Mouse (Mus musculus) MEL (cell line): Measurements from ENCODE around the gene Cx3cr1. TPM values are rescaled to one million over a fixed set of nuclear protein-coding genes. Genes with fewer than 3 reads are reported as not detected.

Experiments used
- DNase-seq: peaks from one replicate; pipeline ENCODE4 v3.0.0; 2011; ENCODE audit warnings: low read depth, low spot score
- H3K27ac ChIP-seq: 2 replicates; pipeline ENCODE4 v1.5.1; 2012; ENCODE audit warnings: low read depth, mild to moderate bottlenecking, control low read depth, low read length, moderate library complexity; ENCODE audit not compliant: control insufficient read depth
- H3K27me3 ChIP-seq, 2 experiments: fragments of 150-350 bp in 1 of 2; sonication (generic) in 1 of 2; 2 replicates each; pipeline ENCODE4 v1.6.1; 2012; ENCODE audit warnings: low read length in 2 of 2, mild to moderate bottlenecking in 2 of 2, improper control_type of control experiment in 1 of 2, moderate library complexity in 1 of 2; ENCODE audit not compliant: insufficient read depth in 2 of 2, control insufficient read depth in 1 of 2
- H3K36me3 ChIP-seq, 2 experiments: 2 replicates each; pipeline ENCODE4 v1.6.1; 2012 to 2014; ENCODE audit warnings: low read length in 2 of 2, improper control_type of control experiment in 1 of 2, inconsistent platforms in 1 of 2, mild to moderate bottlenecking in 1 of 2; ENCODE audit not compliant: insufficient read depth in 2 of 2, control insufficient read depth in 1 of 2
- H3K4me1 ChIP-seq, 2 experiments: fragments of 150-350 bp in 1 of 2; sonication (generic) in 1 of 2; 2 replicates each; pipeline ENCODE4 v1.6.1; 2012; ENCODE audit warnings: low read length in 2 of 2, improper control_type of control experiment in 1 of 2, mild to moderate bottlenecking in 1 of 2; ENCODE audit not compliant: insufficient read depth in 2 of 2, control insufficient read depth in 1 of 2
- H3K4me3 ChIP-seq, 2 experiments: fragments of 150-350 bp in 1 of 2; sonication (generic) in 1 of 2; 2 replicates each; pipeline ENCODE4 v1.5.1; 2012; ENCODE audit warnings: low read depth in 2 of 2, low read length in 2 of 2, mild to moderate bottlenecking in 2 of 2, moderate library complexity in 2 of 2, control low read depth in 1 of 2, improper control_type of control experiment in 1 of 2; ENCODE audit not compliant: control insufficient read depth in 1 of 2, insufficient read depth in 1 of 2
- H3K79me2 ChIP-seq: 2 replicates; pipeline ENCODE4 v1.6.1; 2012; ENCODE audit warnings: mild to moderate bottlenecking, low read length, moderate library complexity; ENCODE audit not compliant: control insufficient read depth, poor library complexity, insufficient read depth
- H3K9ac ChIP-seq: 2 replicates; pipeline ENCODE4 v1.6.1; 2012; ENCODE audit warnings: low read depth, mild to moderate bottlenecking, control low read depth, low read length, moderate library complexity; ENCODE audit not compliant: control insufficient read depth, poor library complexity, severe bottlenecking
- H3K9me3 ChIP-seq: fragments of 150-350 bp; sonication (generic); replicated peaks from 2 replicates; pipeline ENCODE4 v1.6.1; 2012; ENCODE audit warnings: mild to moderate bottlenecking, low read length, improper control_type of control experiment, moderate library complexity; ENCODE audit not compliant: insufficient read depth
- CHD1 ChIP-seq: IDR thresholded peaks from 2 replicates; pipeline ENCODE4 v1.6.1; 2012; ENCODE audit warnings: low read depth, mild to moderate bottlenecking, inconsistent platforms, low read length, improper control_type of control experiment
- CHD2 ChIP-seq: IDR thresholded peaks from 2 replicates; pipeline ENCODE4 v1.6.1; 2011; ENCODE audit warnings: low read length, improper control_type of control experiment
- CTCF ChIP-seq, 3 experiments: IDR thresholded peaks in 2 of 3; conservative IDR thresholded peaks in 1 of 3; 2 replicates each; pipeline ENCODE4 v1.5.1; 2011 to 2012; ENCODE audit warnings: low read length in 3 of 3, low read depth in 2 of 3, mild to moderate bottlenecking in 2 of 3, improper control_type of control experiment in 1 of 3, inconsistent platforms in 1 of 3, mixed read lengths in 1 of 3, moderate library complexity in 1 of 3; ENCODE audit not compliant: control insufficient read depth in 1 of 3, insufficient read depth in 1 of 3, poor library complexity in 1 of 3, severe bottlenecking in 1 of 3
- E2F4 ChIP-seq: IDR thresholded peaks from 2 replicates; pipeline ENCODE4 v1.6.1; 2011; ENCODE audit warnings: low read depth, low read length, improper control_type of control experiment, borderline replicate concordance
- GABPA ChIP-seq: IDR thresholded peaks from 2 replicates; pipeline ENCODE4 v1.6.1; 2012; ENCODE audit warnings: low read depth, mild to moderate bottlenecking, inconsistent platforms, low read length, improper control_type of control experiment, moderate library complexity
- GATA1 ChIP-seq: IDR thresholded peaks from 2 replicates; pipeline ENCODE4 v1.6.1; 2011; ENCODE audit warnings: low read depth, low read length, improper control_type of control experiment
- HCFC1 ChIP-seq: IDR thresholded peaks from 2 replicates; pipeline ENCODE4 v1.6.1; 2012; ENCODE audit warnings: low read depth, mild to moderate bottlenecking, inconsistent platforms, low read length, improper control_type of control experiment, moderate library complexity
- KAT2A ChIP-seq: conservative IDR thresholded peaks from 2 replicates; pipeline ENCODE4 v1.6.1; 2012; ENCODE audit warnings: low read depth, low read length, improper control_type of control experiment, inconsistent platforms
- MAZ ChIP-seq: IDR thresholded peaks from 2 replicates; pipeline ENCODE4 v1.6.1; 2012; ENCODE audit warnings: low read depth, mild to moderate bottlenecking, inconsistent platforms, low read length, improper control_type of control experiment
- MEF2A ChIP-seq: IDR thresholded peaks from 2 replicates; pipeline ENCODE4 v1.6.1; 2014; ENCODE audit warnings: low read depth, mild to moderate bottlenecking, inconsistent platforms, low read length, improper control_type of control experiment; ENCODE audit not compliant: poor library complexity, insufficient replicate concordance, severe bottlenecking; ENCODE audit errors: extremely low read depth
- MXI1 ChIP-seq: IDR thresholded peaks from 2 replicates; pipeline ENCODE4 v1.6.1; 2011; ENCODE audit warnings: mild to moderate bottlenecking, low read depth, low read length, improper control_type of control experiment
- MYC ChIP-seq: IDR thresholded peaks from 2 replicates; pipeline ENCODE4 v1.6.1; 2011; ENCODE audit warnings: low read depth, mild to moderate bottlenecking, low read length, improper control_type of control experiment, moderate library complexity
- POLR2AphosphoS5 ChIP-seq: IDR thresholded peaks from 2 replicates; pipeline ENCODE4 v1.6.1; 2012; ENCODE audit warnings: low read depth, borderline replicate concordance, mild to moderate bottlenecking, inconsistent platforms, low read length, moderate library complexity, mixed read lengths
- RAD21 ChIP-seq: IDR thresholded peaks from 2 replicates; pipeline ENCODE4 v1.6.1; 2011; ENCODE audit warnings: mild to moderate bottlenecking, low read depth, low read length, improper control_type of control experiment
- RCOR1 ChIP-seq: IDR thresholded peaks from 2 replicates; pipeline ENCODE4 v1.6.1; 2012; ENCODE audit warnings: low read depth, mild to moderate bottlenecking, inconsistent platforms, low read length, improper control_type of control experiment
- SMC3 ChIP-seq: IDR thresholded peaks from 2 replicates; pipeline ENCODE4 v1.6.1; 2011; ENCODE audit warnings: low read depth, low read length, improper control_type of control experiment
- UBTF ChIP-seq: IDR thresholded peaks from 2 replicates; pipeline ENCODE4 v1.6.1; 2012; ENCODE audit warnings: low read depth, mild to moderate bottlenecking, inconsistent platforms, low read length, improper control_type of control experiment, moderate library complexity, borderline replicate concordance; ENCODE audit not compliant: insufficient read depth
- USF1 ChIP-seq: IDR thresholded peaks from 2 replicates; pipeline ENCODE4 v1.6.1; 2014; ENCODE audit warnings: low read depth, mild to moderate bottlenecking, inconsistent platforms, low read length, improper control_type of control experiment, moderate library complexity
- USF2 ChIP-seq, 2 experiments: IDR thresholded peaks; 2 replicates each; pipeline ENCODE4 v1.6.1; 2011 to 2012; ENCODE audit warnings: improper control_type of control experiment in 2 of 2, low read length in 2 of 2, borderline replicate concordance in 1 of 2, inconsistent platforms in 1 of 2, low read depth in 1 of 2, mild to moderate bottlenecking in 1 of 2; ENCODE audit not compliant: insufficient read depth in 1 of 2
- ZKSCAN1 ChIP-seq: IDR thresholded peaks from 2 replicates; pipeline ENCODE4 v1.6.1; 2012; ENCODE audit warnings: low read depth, mild to moderate bottlenecking, inconsistent platforms, low read length, improper control_type of control experiment, moderate library complexity
- ZNF384 ChIP-seq: IDR thresholded peaks from 2 replicates; pipeline ENCODE4 v1.6.1; 2012; ENCODE audit warnings: low read depth, mild to moderate bottlenecking, inconsistent platforms, low read length, improper control_type of control experiment
- polyA plus RNA-seq, 2 experiments: library from polyadenylated mRNA; stranded (reverse) in 1 of 2; unstranded in 1 of 2; fragments of >175 nt in 1 of 2; fragments of >200 nt in 1 of 2; gene quantifications; 2 replicates each; pipeline versions ENCODE4 v1.2.1 to v1.2.4; 2012; ENCODE audit warnings: low replicate concordance in 2 of 2, low read depth in 1 of 2; ENCODE audit not compliant: insufficient read length in 2 of 2, insufficient read depth in 1 of 2, missing spikeins in 1 of 2
- total RNA-seq: library from RNA; depleted of rRNA; stranded (reverse); fragments of 300-350 nt; gene quantifications from 2 replicates; pipeline ENCODE4 v1.2.3, GENCODE M21; 2012

Cx3cr1 gene
- total and polyA plus RNA-seq, 3 experiments = not detected

DNA sequence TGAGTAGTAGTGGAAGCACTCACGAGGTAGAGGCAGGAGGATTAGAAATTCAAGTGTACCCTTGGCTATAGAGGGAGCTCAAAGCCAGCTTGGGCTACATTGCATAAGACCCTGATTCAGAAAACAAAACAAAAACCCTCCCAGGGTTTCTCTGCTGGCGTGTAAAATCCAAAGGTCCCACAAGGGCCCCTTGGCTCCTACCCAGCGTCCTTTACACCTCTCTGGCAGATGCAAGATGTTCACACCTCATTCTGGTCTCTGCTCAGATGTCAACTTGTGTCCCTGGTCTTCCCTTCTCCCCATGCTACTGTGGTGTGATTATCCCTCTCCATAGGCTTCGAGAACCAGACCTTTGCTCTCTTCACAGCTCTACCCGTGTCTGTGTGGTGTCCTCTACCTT lies 68.9 kb downstream of the Cx3cr1 start:
- Histone ChIP-seq H3K79me2 (no peaks in the 10 kb centered on the region), H3K27ac (no peak overlapping the region), H3K9me3 (no peaks in the 10 kb centered on the region), H3K4me3 (no peak overlapping the region), H3K36me3 (peaks cover 0 to 7% of the 10 kb centered on the region in 2 experiments; a peak in 1 of 4 replicates), H3K27me3 (no peaks in the 10 kb centered on the region; a peak in 1 of 4 replicates), H3K9ac (no peak overlapping the region), H3K4me1 (peaks cover 0 to 5% of the 10 kb centered on the region in 2 experiments; a peak in 1 of 4 replicates)
- no peak for TF ChIP-seq USF2 (IDR thresholded peaks at IDR 0.05; ENCODE audit: borderline replicate concordance in 1 of 2, insufficient read depth in 1 of 2, low read depth in 1 of 2, low read length in 2 of 2)
- TF ChIP-seq GABPA = no peak
- no peak for TF ChIP-seq MYC
- no peak for TF ChIP-seq E2F4
- no peak for TF ChIP-seq ZKSCAN1
- no peak for TF ChIP-seq CHD1
- TF ChIP-seq MAZ = no peak
- no peak for TF ChIP-seq UBTF
- TF ChIP-seq MXI1 = no peak
- no peak for TF ChIP-seq CTCF (IDR thresholded peaks at IDR 0.05 in 2 of 3, conservative IDR thresholded peaks at IDR 0.05 in 1 of 3; ENCODE audit: control insufficient read depth in 1 of 3, insufficient read depth in 1 of 3, low read depth in 2 of 3, low read length in 3 of 3, poor library complexity in 1 of 3, severe bottlenecking in 1 of 3)
- TF ChIP-seq KAT2A = no peak
- no peak for TF ChIP-seq SMC3
- TF ChIP-seq POLR2AphosphoS5 = no peak
- no peak for TF ChIP-seq HCFC1
- no peak for DNase-seq

DNA sequence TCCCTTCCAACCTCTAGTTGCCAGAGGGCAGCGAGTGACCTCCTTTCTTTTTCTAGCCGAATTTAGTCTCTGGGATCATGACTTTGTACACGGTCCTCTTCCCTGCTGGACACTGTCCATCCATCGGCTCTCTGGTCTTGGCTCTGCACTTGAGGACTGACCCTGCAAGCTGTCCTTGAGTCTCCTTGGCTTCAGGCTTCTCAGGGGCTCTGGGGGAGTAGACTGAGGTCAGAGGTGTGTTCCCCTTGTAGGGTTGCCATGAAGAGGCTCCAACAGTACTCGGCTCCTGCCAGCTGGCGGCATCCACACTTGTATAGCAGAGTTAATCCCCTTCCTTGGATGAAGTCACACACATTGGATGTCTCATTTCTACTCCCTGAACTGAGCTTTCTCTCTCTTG lies 70.0 kb downstream of the Cx3cr1 start:
- no peaks in the 10 kb centered on the region; a peak in 1 of 4 replicates for H3K27me3 ChIP-seq
- H3K4me3 ChIP-seq = no peak overlapping the region
- peaks cover 0 to 7% of the 10 kb centered on the region in 2 experiments; a peak in 1 of 4 replicates for H3K36me3 ChIP-seq
- H3K9ac ChIP-seq = no peak overlapping the region
- H3K9me3 ChIP-seq = no peaks in the 10 kb centered on the region
- no peak overlapping the region for H3K27ac ChIP-seq
- TF ChIP-seq USF1 = no peak
- TF ChIP-seq RAD21 = no peak
- no peak for TF ChIP-seq RCOR1
- no peak for TF ChIP-seq CHD1
- no peak for TF ChIP-seq CHD2
- TF ChIP-seq MXI1 = no peak
- no peak for TF ChIP-seq HCFC1
- no peak for TF ChIP-seq ZNF384
- TF ChIP-seq GATA1 = no peak
- no peak for TF ChIP-seq MEF2A
- no peak for TF ChIP-seq POLR2AphosphoS5
- no peak for DNase-seq
- H3K79me2 ChIP-seq = no peaks in the 10 kb centered on the region
- peaks cover 0 to 5% of the 10 kb centered on the region in 2 experiments; a peak in 1 of 4 replicates for H3K4me1 ChIP-seq
